Mouse (Mus musculus) heart, postnatal 0 days (tissue): ENCODE measurements at regions not wholly inside any gene's neighbourhood (a gene's known extent, or its start where the extent isn't known, plus 50 kb on each side); places are given as distances from the start of the nearest gene placed in this dataset.

Experiments used
- CTCF ChIP-seq: IDR thresholded peaks from 2 replicates; pipeline ENCODE4 v1.5.1; 2016; ENCODE audit warnings: antibody characterized with exemption, control low read depth, low read depth
- EP300 ChIP-seq: IDR thresholded peaks from 2 replicates; pipeline ENCODE4 v1.6.1; 2016; ENCODE audit warnings: antibody characterized with exemption, low read depth

- TF ChIP-seq CTCF (no peak), EP300 (no peak)
Observed at GRCm38 (mm10) chr13:102006565-102006964, 238.5 kb upstream of the Pik3r1 start.
